Mouse (Mus musculus) kidney, postnatal 10 days (tissue): Measurements from ENCODE around the gene Pgm5.
A peak's percentile ranks its signal among the peaks of the same experiment; 100 is the strongest.

Experiments used
- DNase-seq: peaks from one replicate; pipeline ENCODE4 v3.0.0; 2021; ENCODE audit warnings: mixed read lengths

Gene Pgm5

DNA sequence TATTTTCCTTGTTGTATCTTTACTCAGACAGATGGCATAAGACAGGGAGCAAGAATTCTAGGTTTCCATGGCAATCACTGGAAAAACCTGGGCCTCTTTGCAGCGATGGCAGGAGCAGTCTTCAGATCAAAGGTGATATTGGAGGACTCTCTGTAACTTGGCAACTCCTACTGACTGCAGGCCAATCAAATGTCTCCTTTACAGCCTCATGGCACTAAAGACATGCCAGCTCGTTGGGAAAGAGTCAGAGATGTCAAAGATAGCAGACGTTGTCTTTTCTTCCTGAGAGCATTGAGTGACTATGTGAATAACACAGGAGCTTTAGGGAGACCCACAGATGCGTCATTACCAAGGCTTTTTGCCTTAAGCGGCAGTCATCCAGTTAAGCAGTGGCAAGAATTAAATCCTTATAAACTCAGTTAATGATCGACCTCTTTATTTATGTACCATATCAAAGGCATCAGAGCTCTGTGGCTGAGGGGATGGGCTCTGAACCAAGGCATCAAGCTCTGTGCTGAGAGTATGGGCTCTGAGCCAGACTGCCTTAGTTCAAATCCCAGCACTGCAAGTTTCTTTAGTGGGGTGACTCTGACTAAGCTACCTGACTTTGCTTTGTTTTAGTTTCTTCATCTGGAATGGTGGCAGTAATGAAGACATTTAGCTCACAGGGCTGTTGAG, 209.2 kb downstream of the Pgm5 start:
- no peak for DNase-seq

DNA sequence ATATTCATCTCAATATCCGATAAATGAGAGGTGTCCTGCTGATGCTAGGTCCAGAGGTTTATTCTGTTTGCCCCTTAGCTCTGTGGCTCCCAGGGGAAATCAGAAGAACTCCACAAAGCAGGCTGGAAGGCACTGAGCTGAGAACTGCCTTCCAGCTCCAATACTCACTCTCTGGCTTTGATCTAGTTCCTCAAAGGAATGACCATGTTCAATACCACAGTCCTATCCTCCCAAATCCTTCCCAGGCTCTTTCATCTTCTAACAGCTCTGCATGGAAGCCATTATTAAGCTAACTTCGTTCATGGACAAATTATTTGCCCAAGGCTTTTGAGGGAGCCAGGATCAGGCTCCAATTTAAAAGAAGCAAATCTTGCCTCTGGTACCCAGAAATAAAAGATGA, 210.1 kb downstream of the Pgm5 start:
- DNase-seq: no peak

DNA sequence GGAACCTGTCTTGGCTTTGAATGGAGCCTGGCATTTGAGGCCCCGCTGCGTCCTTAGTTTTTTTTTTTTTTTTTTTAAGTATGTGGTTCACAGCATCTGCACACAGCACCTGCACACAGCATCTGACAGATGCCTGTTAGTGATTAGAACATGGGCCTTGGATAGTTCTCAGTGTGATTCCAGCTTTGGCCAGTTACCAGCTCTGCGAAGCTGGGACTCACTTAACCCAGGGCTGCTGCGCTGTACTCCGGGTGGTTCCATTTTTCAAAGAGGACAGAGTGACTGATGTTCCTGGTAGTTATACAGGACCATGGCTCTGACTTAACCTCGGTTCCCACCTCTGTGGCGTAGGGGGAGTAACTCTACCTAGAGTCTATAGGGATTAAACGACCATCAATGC, 211.2 kb downstream of the Pgm5 start:
- no peak for DNase-seq

DNA sequence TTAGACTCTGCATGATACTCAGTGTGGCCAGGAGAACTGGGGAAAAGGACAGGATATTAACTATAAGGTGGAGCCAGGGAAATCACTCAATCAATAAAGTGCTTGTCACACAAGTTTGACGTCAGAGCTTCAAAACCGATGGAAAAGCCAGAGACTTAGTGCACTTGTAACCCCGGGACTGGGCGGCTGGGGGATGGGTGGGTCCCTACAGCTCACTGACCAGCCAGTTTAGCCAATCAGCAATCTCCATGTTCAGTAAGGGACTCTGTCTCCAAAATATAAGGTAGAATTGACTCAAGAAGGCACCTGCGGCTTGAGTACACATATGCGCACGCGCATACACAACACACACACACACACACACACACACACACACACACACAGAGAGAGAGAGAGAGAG, 213.6 kb downstream of the Pgm5 start:
- no peak for DNase-seq

DNA sequence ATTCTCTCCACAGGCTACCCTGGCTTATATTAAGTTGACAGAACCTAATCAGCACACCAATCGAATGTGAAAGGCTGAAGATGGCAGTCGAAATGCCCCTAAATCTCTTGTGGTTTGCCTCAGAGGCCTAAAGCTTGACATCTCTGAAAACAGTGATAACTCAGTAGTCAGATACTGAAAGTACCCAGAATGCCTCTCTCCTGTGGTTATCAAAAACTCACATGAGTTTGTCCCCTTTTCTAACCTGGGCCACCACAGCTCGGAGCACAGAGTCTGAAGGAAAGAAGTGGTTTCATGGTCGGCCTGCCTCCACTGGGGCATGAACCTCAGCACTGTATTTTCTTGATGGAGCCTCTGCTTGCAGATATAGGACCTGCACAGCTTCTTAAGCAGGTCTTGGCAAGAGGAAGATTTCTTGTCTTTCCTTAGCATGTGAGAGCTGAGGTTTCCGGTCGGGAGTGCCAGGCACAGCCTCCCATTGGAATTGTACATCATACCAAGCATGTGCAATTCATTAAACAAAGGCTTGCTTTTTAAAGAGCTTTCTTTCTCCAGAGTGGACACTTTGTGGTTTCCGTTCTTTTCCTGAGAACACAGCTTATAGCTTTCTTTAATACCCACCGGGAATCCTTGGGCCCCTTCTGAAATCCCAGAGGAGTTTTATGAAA, 215.4 kb downstream of the Pgm5 start:
- DNase-seq: no peak

DNA sequence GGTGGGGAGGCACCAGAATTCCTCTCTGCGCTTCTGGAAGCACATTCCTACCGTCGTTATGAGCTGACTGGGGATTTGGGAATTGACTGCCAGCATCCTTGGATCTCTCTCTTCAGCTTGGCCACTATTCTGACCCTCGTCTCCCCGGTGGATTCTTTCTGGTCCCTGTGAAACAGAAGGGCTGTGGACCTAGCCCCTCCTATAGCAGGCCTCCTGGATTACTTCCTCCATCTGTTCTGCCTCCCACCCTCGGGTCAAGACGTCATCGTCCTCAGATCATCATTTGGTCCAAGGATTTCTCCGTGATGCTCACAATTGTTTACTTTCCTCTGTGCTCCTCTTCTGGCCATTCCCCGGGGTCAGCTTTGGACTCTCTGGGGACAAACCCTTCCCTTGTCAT, 216.7 kb downstream of the Pgm5 start:
- no peak for DNase-seq

DNA sequence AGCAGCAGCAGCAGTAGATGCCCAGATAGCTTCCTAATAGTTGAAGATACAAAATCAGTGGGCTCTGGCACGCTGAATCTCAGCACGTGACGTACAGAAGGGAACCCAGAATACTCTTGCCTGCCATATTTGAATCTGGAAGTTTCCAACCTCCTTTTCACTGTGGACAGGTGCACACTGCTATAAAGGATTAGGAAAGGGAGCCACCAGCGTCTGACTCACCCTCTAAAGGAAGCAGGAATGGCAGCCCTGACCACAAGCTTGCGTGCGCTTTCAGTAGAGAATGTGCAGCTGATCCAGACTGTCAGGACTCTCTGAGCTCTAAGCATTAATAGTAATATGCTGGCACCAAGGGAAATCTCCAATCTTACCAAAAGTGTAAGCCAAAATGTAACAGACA, 220.7 kb downstream of the Pgm5 start:
- DNase-seq: no peak

DNA sequence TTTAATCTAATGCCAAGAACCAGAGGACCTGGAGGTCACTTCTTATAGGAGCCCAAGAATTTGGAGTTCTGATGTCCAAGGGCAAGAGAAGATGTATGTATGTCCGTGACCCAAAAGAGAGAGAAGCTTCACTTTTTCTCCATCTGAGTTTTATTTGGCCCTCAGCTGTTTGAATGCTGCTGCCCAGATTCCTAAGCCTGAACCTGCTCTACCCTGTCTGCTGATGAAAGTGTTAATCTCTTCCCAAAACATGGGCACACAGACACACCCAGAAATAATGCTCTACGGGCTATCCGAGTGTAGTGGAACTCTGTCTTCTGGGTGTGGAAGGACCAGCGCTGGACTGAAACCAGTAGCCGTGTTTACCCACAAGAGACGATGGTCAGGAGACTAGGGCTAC, 223.7 kb downstream of the Pgm5 start:
- DNase-seq: no peak

DNA sequence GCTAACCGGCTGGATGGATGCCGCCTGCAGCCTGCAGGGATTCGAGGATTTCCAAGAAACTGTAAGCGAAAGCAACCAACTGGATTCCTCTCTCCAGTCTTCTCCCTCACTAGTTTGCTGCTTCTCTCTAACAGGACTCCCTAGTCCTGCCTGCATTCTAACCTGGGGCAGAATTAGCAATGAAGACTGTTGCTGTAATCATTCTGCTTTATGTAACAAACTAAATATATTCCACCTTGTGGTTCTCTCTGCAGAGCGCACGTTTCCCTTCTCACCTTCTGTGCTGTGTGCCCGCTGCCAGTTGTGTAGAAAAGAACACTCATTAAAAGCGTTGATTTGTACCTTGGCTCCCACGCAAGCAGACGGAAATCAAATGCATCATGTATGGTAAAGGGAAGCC, 225.0 kb downstream of the Pgm5 start:
- DNase-seq: no peak

DNA sequence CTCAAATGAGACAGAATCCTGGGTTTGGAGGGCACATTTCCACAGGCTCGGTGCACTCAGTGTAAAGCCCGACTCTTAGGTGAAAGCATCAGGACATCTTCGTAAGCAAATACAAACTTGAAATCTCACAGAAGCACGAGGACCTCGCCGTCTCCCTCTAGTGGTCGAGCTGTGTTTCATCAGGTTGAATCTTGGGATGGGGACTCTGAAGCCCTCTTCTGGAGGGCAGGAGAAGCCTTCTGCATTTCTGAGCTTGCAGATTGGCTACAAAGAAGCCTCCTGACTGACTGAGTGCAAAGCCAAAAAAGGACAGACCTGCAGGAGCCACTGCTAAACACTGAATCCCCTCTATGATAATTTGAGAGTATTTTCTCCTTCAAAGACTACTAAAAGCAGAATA, 227.1 kb downstream of the Pgm5 start:
- DNase-seq: peak; percentile 78
